Comparison of ENCODE assay signal across 18 mouse cellular contexts in genomic region chr13:52045349-52045748, GRCm38 (mm10).
DNase-seq lines count a peak whose midpoint lies in the region; ATAC-seq and TF ChIP-seq lines count a peak whose summit lies in the region.
"Had no signal": no experiment of that assay in that cellular context is flagged by ENCODE, and none has a peak within 500 bp of the region (broad histone marks: within the 10 kb centered on the region; RNA-seq: fewer than 3 reads in every experiment).

No protein-coding gene starts in this region.

- H3K4me1 ChIP-seq in forebrain, embryonic 15.5 days = peaks cover 46% of the 10 kb centered on the region
- peaks cover 24% of the 10 kb centered on the region for H3K4me1 ChIP-seq in forebrain, embryonic 12.5 days
- peaks cover 27 to 30% of the 10 kb centered on the region in 2 experiments for H3K4me1 ChIP-seq in heart, embryonic 14.5 days (ENCODE audit: control insufficient read depth in 2 of 2, insufficient read depth in 2 of 2, low read length in 2 of 2)
- H3K4me1 ChIP-seq in forebrain, embryonic 16.5 days (replicated peaks; ENCODE audit: control insufficient read depth, insufficient read depth, low read length) = peaks cover 33% of the 10 kb centered on the region

- H3K9me3 ChIP-seq in forebrain, embryonic 15.5 days = no peaks in the 10 kb centered on the region
- H3K9me3 ChIP-seq in forebrain, embryonic 12.5 days = no peaks in the 10 kb centered on the region
- H3K9me3 ChIP-seq in heart, embryonic 14.5 days (ENCODE audit: control insufficient read depth, low read length) = no peaks in the 10 kb centered on the region
- H3K9me3 ChIP-seq in forebrain, embryonic 16.5 days (ENCODE audit: control insufficient read depth, low read length) = no peaks in the 10 kb centered on the region

- no peaks in the 10 kb centered on the region for H3K36me3 ChIP-seq in forebrain, embryonic 15.5 days
- H3K36me3 ChIP-seq in forebrain, embryonic 12.5 days (replicated peaks) = no peaks in the 10 kb centered on the region
- H3K36me3 ChIP-seq in heart, embryonic 14.5 days (ENCODE audit: control insufficient read depth, insufficient read depth, low read length) = no peaks in the 10 kb centered on the region
- no peaks in the 10 kb centered on the region for H3K36me3 ChIP-seq in forebrain, embryonic 16.5 days (ENCODE audit: control insufficient read depth, insufficient read depth)
- H3K36me3 ChIP-seq: embryonic facial prominence, embryonic 15.5 days had no signal

- no peaks in the 10 kb centered on the region for H3K27me3 ChIP-seq in forebrain, embryonic 15.5 days
- H3K27me3 ChIP-seq in forebrain, embryonic 12.5 days = 0 out of 2 replicates have a peak, but pooled peaks cover 3% of the 10 kb centered on the region
- H3K27me3 ChIP-seq in heart, embryonic 14.5 days (ENCODE audit: control insufficient read depth, insufficient read depth, low read length) = no peaks in the 10 kb centered on the region
- H3K27me3 ChIP-seq in forebrain, embryonic 16.5 days (replicated peaks; ENCODE audit: control insufficient read depth, insufficient read depth, low read length) = no peaks in the 10 kb centered on the region
- H3K27me3 ChIP-seq: embryonic facial prominence, embryonic 15.5 days had no signal

- DNase-seq in heart, adult 18-20 months = no peak
- no peak for DNase-seq in layer of hippocampus, adult 2 months (ENCODE audit: low spot score in 2 of 2)
- no peak for DNase-seq in layer of hippocampus, postnatal 25 days (ENCODE audit: extremely low spot score in 1 of 2, low spot score in 1 of 2)
- no peak for DNase-seq in Muller cell, postnatal 12 days (ENCODE audit: inconsistent ontology term)
- DNase-seq: cerebellum, adult 9-10 months; kidney, adult 2 months; kidney, postnatal 10 days; lung, adult 18-20 months; lung, postnatal 14 days; right cerebral cortex, postnatal 25 days; thymus, adult 2 months had no signal

- WGBS in forebrain, embryonic 15.5 days = 45% methylated on average over 3 of the region's 3 CpGs
- 77% methylated on average over 3 of the region's 3 CpGs for WGBS in forebrain, embryonic 12.5 days
- WGBS in heart, embryonic 14.5 days = 86% methylated on average over 3 of the region's 3 CpGs
- WGBS in forebrain, embryonic 16.5 days = 33% methylated on average over 3 of the region's 3 CpGs

- no peak for TF ChIP-seq CTCF in layer of hippocampus, adult 2 months (conservative IDR thresholded peaks at IDR 0.05)

- 0 out of 2 replicates have a peak overlapping the region, but pooled peaks have one; percentile 24 for H3K27ac ChIP-seq in forebrain, embryonic 15.5 days (replicated peaks)
- no peak overlapping the region for H3K27ac ChIP-seq in forebrain, embryonic 12.5 days
- H3K27ac ChIP-seq in heart, embryonic 14.5 days (replicated peaks in 1 of 2; ENCODE audit: control insufficient read depth in 1 of 2, insufficient read depth in 1 of 2, low read depth in 2 of 2, low read length in 2 of 2) = peak overlapping the region in 1 of 2 experiments; percentile 82; a peak in 2 of 4 replicates
- H3K27ac ChIP-seq in layer of hippocampus, adult 2 months = peak overlapping the region; percentile 60; the same call in 1 of the 2 replicates
- H3K27ac ChIP-seq in forebrain, embryonic 16.5 days (ENCODE audit: low read length) = peak overlapping the region; percentile 25; the same call in 1 of the 2 replicates
- H3K27ac ChIP-seq: embryonic facial prominence, embryonic 15.5 days had no signal

- H3K4me3 ChIP-seq in forebrain, embryonic 15.5 days = no peak overlapping the region
- H3K4me3 ChIP-seq in forebrain, embryonic 12.5 days (replicated peaks) = no peak overlapping the region
- no peak overlapping the region for H3K4me3 ChIP-seq in heart, embryonic 14.5 days (ENCODE audit: control insufficient read depth in 1 of 2, insufficient read depth in 1 of 2, low read depth in 1 of 2, low read length in 2 of 2)
- no peak overlapping the region for H3K4me3 ChIP-seq in layer of hippocampus, adult 2 months
- H3K4me3 ChIP-seq in forebrain, embryonic 16.5 days (replicated peaks; ENCODE audit: low read length) = no peak overlapping the region
- H3K4me3 ChIP-seq: embryonic facial prominence, embryonic 15.5 days; myocyte had no signal

- no peak overlapping the region for H3K4me2 ChIP-seq in forebrain, embryonic 15.5 days (replicated peaks)
- H3K4me2 ChIP-seq in forebrain, embryonic 12.5 days = no peak overlapping the region
- H3K4me2 ChIP-seq in heart, embryonic 14.5 days (ENCODE audit: low read length) = no peak overlapping the region
- no peak overlapping the region for H3K4me2 ChIP-seq in forebrain, embryonic 16.5 days (ENCODE audit: low read length)
- H3K4me2 ChIP-seq: embryonic facial prominence, embryonic 15.5 days; liver, embryonic 11.5 days had no signal

- ATAC-seq in forebrain, embryonic 15.5 days (replicated peaks) = 0 out of 2 replicates have a peak, but pooled peaks have one; percentile 18
- ATAC-seq in forebrain, embryonic 12.5 days (ENCODE audit: low FRiP score) = no peak
- ATAC-seq in heart, embryonic 14.5 days (ENCODE audit: insufficient number of reproducible peaks, insufficient read depth, low FRiP score, low read depth) = no peak
- peak; percentile 25 for ATAC-seq in forebrain, embryonic 16.5 days

- no peak overlapping the region for H3K9ac ChIP-seq in forebrain, embryonic 15.5 days (replicated peaks)
- no peak overlapping the region for H3K9ac ChIP-seq in forebrain, embryonic 12.5 days
- 0 out of 2 replicates have a peak overlapping the region, but pooled peaks have one; percentile 51 for H3K9ac ChIP-seq in heart, embryonic 14.5 days (ENCODE audit: low read length)
- H3K9ac ChIP-seq in forebrain, embryonic 16.5 days (replicated peaks; ENCODE audit: low read depth, low read length) = no peak overlapping the region
- H3K9ac ChIP-seq: embryonic facial prominence, embryonic 15.5 days had no signal

Comparison
In these comparisons a context has a peak if more than half of its experiments do, and no peak if none do; other contexts are left out.
1. ATAC-seq: peak in forebrain, embryonic 15.5 days (single experiment) and forebrain, embryonic 16.5 days (single experiment); none in forebrain, embryonic 12.5 days (single experiment) and heart, embryonic 14.5 days (single experiment).